Mouse (Mus musculus): ENCODE results near the gene Drc7.

DNA sequence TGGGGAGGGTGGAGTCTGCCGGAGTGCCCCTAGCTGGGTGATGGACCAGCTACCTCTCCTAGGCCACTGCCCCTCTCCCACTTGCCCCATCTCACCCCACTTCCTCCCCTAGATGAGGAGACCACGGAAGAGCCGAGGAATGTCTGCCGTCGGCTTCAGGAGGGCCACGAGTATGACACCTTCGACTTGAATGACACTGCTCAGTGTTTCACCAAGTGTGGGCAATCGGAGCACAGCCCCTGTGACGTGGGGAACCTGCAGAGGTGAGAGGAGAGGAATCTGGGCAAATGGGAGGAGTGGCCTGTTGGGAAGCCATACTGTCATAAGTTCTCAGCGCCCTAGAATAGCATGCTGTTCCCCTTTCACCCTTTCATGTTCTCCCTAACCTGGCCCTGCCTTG, 34.1 kb upstream of the Drc7 start:
- no peak for TF ChIP-seq POLR2A (IDR thresholded peaks at IDR 0.05; ENCODE audit: control insufficient read depth, extremely low read depth, insufficient read depth, low read length, poor library complexity)
- TF ChIP-seq CTCF (IDR thresholded peaks at IDR 0.05; ENCODE audit: borderline replicate concordance, control insufficient read depth, extremely low read depth, insufficient read depth, low read length, poor library complexity): no peak
